Mouse (Mus musculus): ENCODE data around the gene Padi4.

DNA sequence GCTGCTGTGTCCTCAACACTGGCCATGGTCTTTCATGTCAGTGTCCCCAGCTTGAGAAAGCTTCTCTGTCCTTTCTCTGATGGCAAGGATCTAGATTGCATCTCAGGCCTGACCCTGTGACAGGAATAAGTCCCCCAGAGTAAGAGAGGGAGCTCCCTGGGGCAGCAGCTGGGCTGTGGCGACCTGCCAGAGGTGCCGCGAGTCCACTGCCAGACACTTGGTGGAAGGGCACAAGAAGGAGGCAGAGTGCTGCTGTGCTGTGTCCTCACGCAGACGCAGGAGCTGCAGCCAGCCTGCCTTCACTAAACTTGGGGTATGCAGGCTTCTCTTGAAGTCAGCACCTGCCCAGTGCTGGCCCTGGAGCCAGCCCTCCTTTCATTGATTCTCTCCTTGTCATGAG lies 62.7 kb downstream of the Padi4 start:
- no peak for TF ChIP-seq CTCF (IDR thresholded peaks at IDR 0.05; ENCODE audit: borderline replicate concordance, insufficient read depth, low read length)
- no peak for TF ChIP-seq POLR2A (IDR thresholded peaks at IDR 0.05; ENCODE audit: low read depth, low read length)

Data from embryonic fibroblast, embryonic 13.5 days (primary cell).